Mouse (Mus musculus): ENCODE data around the gene Slc25a21. TPM values are rescaled to one million over a fixed set of nuclear protein-coding genes. Genes with fewer than 3 reads are reported as not detected.

The Slc25a21 gene
- total and polyA plus RNA-seq, 2 experiments from 2014 or later = 0.54 TPM; not detected in 1

DNA sequence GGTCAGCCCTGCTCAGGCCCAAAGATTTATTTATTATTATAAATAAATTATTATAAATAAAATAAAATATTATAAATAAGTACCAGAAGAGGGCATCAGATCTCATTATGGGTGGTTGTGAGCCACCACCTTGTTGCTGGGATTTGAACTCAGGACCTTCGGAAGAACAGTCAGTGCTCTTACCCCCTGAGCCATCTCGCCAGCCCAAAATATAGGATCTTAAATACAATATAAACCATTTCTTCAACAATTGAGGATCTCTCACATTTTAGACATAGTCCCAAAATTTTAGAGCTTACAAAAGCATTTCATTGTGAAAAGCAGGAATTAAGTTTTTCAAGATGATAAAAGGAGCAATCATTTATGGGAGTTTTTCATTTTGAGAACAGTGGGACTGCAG is 2.2 kb upstream of the Slc25a21 start:
- H3K27me3 ChIP-seq (ENCODE audit: insufficient read depth, low read length) = peaks cover 4% of the 10 kb centered on the region; the same call in 1 of the 2 replicates
- no peaks in the 10 kb centered on the region for H3K4me1 ChIP-seq (ENCODE audit: insufficient read depth, low read length)
- no peak for ATAC-seq
- WGBS = 99% methylated on average over 2 of the region's 2 CpGs
- no peak for DNase-seq (ENCODE audit: low spot score)
- H3K36me3 ChIP-seq (ENCODE audit: insufficient read depth, low read length) = no peaks in the 10 kb centered on the region
- H3K4me3 ChIP-seq (ENCODE audit: low read length) = no peak overlapping the region
- H3K9me3 ChIP-seq (ENCODE audit: low read length) = no peaks in the 10 kb centered on the region
- H3K4me2 ChIP-seq (ENCODE audit: low read depth, low read length) = no peak overlapping the region
- H3K27ac ChIP-seq = no peak overlapping the region
- no peak for TF ChIP-seq CTCF (IDR thresholded peaks at IDR 0.05; ENCODE audit: low read depth)
- no peak overlapping the region for H3K9ac ChIP-seq (replicated peaks; ENCODE audit: low read length)

GRCm38 (mm10) chr12:57198269-57198668 is 997 bp upstream of the Slc25a21 start:
- peaks cover 4% of the 10 kb centered on the region; the same call in 1 of the 2 replicates for H3K27me3 ChIP-seq (ENCODE audit: insufficient read depth, low read length)
- H3K4me1 ChIP-seq (ENCODE audit: insufficient read depth, low read length) = no peaks in the 10 kb centered on the region
- H3K4me3 ChIP-seq (ENCODE audit: low read length) = no peak overlapping the region
- ATAC-seq = no peak
- no peak overlapping the region for H3K27ac ChIP-seq
- H3K9me3 ChIP-seq (ENCODE audit: low read length) = no peaks in the 10 kb centered on the region
- TF ChIP-seq CTCF (IDR thresholded peaks at IDR 0.05; ENCODE audit: low read depth) = no peak
- no peaks in the 10 kb centered on the region for H3K36me3 ChIP-seq (ENCODE audit: insufficient read depth, low read length)
- no peak overlapping the region for H3K9ac ChIP-seq (replicated peaks; ENCODE audit: low read length)
- H3K4me2 ChIP-seq (ENCODE audit: low read depth, low read length) = no peak overlapping the region
- no peak for DNase-seq (ENCODE audit: low spot score)

- Histone ChIP-seq H3K27ac (no peak overlapping the region), H3K9ac (replicated peaks; ENCODE audit: low read length) (peak overlapping the region; percentile 39; the same call in 1 of the 2 replicates), H3K36me3 (ENCODE audit: insufficient read depth, low read length) (no peaks in the 10 kb centered on the region), H3K4me3 (ENCODE audit: low read length) (peak overlapping the region; percentile 47), H3K27me3 (ENCODE audit: insufficient read depth, low read length) (peaks cover 4% of the 10 kb centered on the region; the same call in 1 of the 2 replicates), H3K4me1 (ENCODE audit: insufficient read depth, low read length) (no peaks in the 10 kb centered on the region), H3K9me3 (ENCODE audit: low read length) (no peaks in the 10 kb centered on the region), H3K4me2 (ENCODE audit: low read depth, low read length) (peak overlapping the region; percentile 78)
- 2% methylated on average over 58 of the region's 59 CpGs for WGBS
- TF ChIP-seq CTCF (IDR thresholded peaks at IDR 0.05; ENCODE audit: low read depth) = no peak
- ATAC-seq (peak; percentile 68), DNase-seq (ENCODE audit: low spot score) (peak; percentile 28)
These were observed 487 bp downstream of the Slc25a21 start for GRCm38 (mm10) chr12:57196608-57197362.

- Histone ChIP-seq H3K36me3 (ENCODE audit: insufficient read depth, low read length) (no peaks in the 10 kb centered on the region), H3K4me2 (ENCODE audit: low read depth, low read length) (peak overlapping the region; percentile 78), H3K4me1 (ENCODE audit: insufficient read depth, low read length) (no peaks in the 10 kb centered on the region), H3K9me3 (ENCODE audit: low read length) (no peaks in the 10 kb centered on the region), H3K27ac (no peak overlapping the region), H3K9ac (replicated peaks; ENCODE audit: low read length) (peak overlapping the region; percentile 39; the same call in 1 of the 2 replicates), H3K4me3 (ENCODE audit: low read length) (peak overlapping the region; percentile 47), H3K27me3 (ENCODE audit: insufficient read depth, low read length) (peaks cover 4% of the 10 kb centered on the region; the same call in 1 of the 2 replicates)
- DNase-seq (ENCODE audit: low spot score) (no peak), ATAC-seq (no peak)
- WGBS = 13% methylated on average over 8 of the region's 8 CpGs
- no peak for TF ChIP-seq CTCF (IDR thresholded peaks at IDR 0.05; ENCODE audit: low read depth)
These were observed 1.0 kb downstream of the Slc25a21 start for GRCm38 (mm10) chr12:57196286-57196607.

- H3K4me1 ChIP-seq (ENCODE audit: insufficient read depth, low read length) = no peaks in the 10 kb centered on the region
- DNase-seq (ENCODE audit: low spot score) = peak; percentile 21
- 22% methylated on average over 3 of the region's 3 CpGs for WGBS
- H3K9me3 ChIP-seq (ENCODE audit: low read length) = no peaks in the 10 kb centered on the region
- TF ChIP-seq CTCF (IDR thresholded peaks at IDR 0.05; ENCODE audit: low read depth) = peak; percentile 42; the same call in 1 of the 2 replicates
- 0 out of 2 replicates have a peak, but pooled peaks have one; percentile 61 for ATAC-seq
- no peaks in the 10 kb centered on the region for H3K36me3 ChIP-seq (ENCODE audit: insufficient read depth, low read length)
- H3K9ac ChIP-seq (replicated peaks; ENCODE audit: low read length) = no peak overlapping the region
- no peak overlapping the region for H3K27ac ChIP-seq
- H3K27me3 ChIP-seq (ENCODE audit: insufficient read depth, low read length) = peaks cover 4% of the 10 kb centered on the region; the same call in 1 of the 2 replicates
- H3K4me3 ChIP-seq (ENCODE audit: low read length) = no peak overlapping the region
- H3K4me2 ChIP-seq (ENCODE audit: low read depth, low read length) = no peak overlapping the region
These were observed 2.7 kb downstream of the Slc25a21 start for GRCm38 (mm10) chr12:57194609-57195008.

DNA sequence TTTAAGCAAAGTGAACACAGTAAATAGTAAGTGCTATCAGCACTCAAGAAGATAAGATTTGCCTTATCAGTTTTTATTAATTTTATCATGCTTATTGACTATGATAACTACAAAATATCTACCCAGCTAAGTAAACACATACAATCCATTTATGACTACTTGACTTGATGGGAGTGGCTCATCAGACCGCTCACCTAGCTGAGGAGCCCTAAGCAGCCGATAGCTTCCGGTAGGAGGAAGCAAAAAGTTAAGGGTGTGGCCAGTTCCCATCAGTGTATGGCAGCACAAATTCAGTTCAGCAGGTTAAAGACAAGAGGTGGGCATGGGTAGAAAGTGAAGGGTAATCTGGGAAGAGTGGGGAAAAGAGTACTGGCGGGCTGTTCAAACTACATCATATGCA is 10.2 kb downstream of the Slc25a21 start:
- Histone ChIP-seq H3K9ac (replicated peaks; ENCODE audit: low read length) (no peak overlapping the region), H3K4me2 (ENCODE audit: low read depth, low read length) (no peak overlapping the region), H3K27ac (no peak overlapping the region), H3K9me3 (ENCODE audit: low read length) (no peaks in the 10 kb centered on the region), H3K4me3 (ENCODE audit: low read length) (no peak overlapping the region), H3K36me3 (ENCODE audit: insufficient read depth, low read length) (no peaks in the 10 kb centered on the region), H3K27me3 (ENCODE audit: insufficient read depth, low read length) (no peaks in the 10 kb centered on the region), H3K4me1 (ENCODE audit: insufficient read depth, low read length) (no peaks in the 10 kb centered on the region)
- WGBS = 91% methylated on average over 4 of the region's 4 CpGs
- no peak for DNase-seq (ENCODE audit: low spot score)
- TF ChIP-seq CTCF (IDR thresholded peaks at IDR 0.05; ENCODE audit: low read depth) = no peak
- no peak for ATAC-seq

- Histone ChIP-seq H3K27me3 (ENCODE audit: insufficient read depth, low read length) (no peaks in the 10 kb centered on the region), H3K36me3 (ENCODE audit: insufficient read depth, low read length) (no peaks in the 10 kb centered on the region), H3K4me2 (ENCODE audit: low read depth, low read length) (no peak overlapping the region), H3K4me3 (ENCODE audit: low read length) (no peak overlapping the region), H3K27ac (no peak overlapping the region), H3K9ac (replicated peaks; ENCODE audit: low read length) (no peak overlapping the region), H3K4me1 (ENCODE audit: insufficient read depth, low read length) (no peaks in the 10 kb centered on the region), H3K9me3 (ENCODE audit: low read length) (no peaks in the 10 kb centered on the region)
- no peak for DNase-seq (ENCODE audit: low spot score)
- no peak for TF ChIP-seq CTCF (IDR thresholded peaks at IDR 0.05; ENCODE audit: low read depth)
- 74% methylated on average over 2 of the region's 2 CpGs for WGBS
- ATAC-seq = no peak
These were observed 11.1 kb downstream of the Slc25a21 start for GRCm38 (mm10) chr12:57186126-57186525.

Measured in hindbrain, postnatal 0 days (tissue).